Mouse (Mus musculus) kidney, postnatal 14 days (tissue): ENCODE results near the gene Zfp990.
"Not testable (repeated sequence)": the region's sequence is repeated elsewhere in the genome, so short reads cannot be mapped to it uniquely, and the experiment has no call there.

Source experiments
- DNase-seq: peaks from one replicate; pipeline ENCODE4 v3.0.0; 2022; ENCODE audit warnings: mixed read lengths

The Zfp990 gene

GRCm38 (mm10) chr4:145510459-145510858 is at the start of gene Zfp990:
Zfp990 (plus strand) TSS chr4:145510759.
- DNase-seq, result not testable (repeated sequence)

DNA sequence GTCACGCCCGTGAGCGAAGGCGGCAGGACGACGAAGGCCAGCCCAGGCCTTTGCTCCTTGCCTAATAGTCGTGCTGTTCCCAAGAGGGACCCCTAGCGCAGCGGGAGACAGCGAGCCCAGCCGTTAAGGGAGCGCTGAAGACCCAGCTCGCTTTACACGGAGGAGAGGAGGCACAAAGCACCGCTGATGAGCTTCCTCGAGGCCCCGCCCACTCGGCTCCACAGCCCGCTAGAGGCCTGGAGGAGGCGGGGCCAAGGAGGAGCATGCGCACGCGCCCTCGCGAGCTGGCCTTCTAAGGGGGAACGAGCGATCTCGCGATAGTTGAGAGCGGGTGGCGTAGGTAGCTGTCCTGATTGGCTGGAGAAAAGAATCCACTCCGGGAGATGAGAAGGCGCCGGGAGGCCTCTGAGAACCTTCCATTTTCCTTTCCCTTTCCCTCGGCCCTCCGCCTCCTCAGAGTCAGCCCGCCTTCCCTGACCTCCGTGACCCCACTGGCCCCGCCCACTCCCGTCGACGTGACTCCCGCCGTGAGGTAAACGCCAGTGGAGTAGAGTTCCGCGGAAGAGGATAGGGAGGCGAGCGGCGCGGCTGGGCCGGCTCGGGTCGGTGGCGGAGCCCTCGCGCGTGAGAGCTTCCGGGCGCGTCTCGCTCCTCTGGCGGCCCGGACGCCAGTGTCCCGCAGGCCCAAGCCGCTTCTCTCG is 46.9 kb upstream of the Zfp990 start:
- DNase-seq, result not testable (repeated sequence)

- no peak for DNase-seq
Observed at GRCm38 (mm10) chr4:145478128-145478527, 32.4 kb upstream of the Zfp990 start.

GRCm38 (mm10) chr4:145480699-145481098 is 29.9 kb upstream of the Zfp990 start:
- DNase-seq, result not testable (repeated sequence)

DNA sequence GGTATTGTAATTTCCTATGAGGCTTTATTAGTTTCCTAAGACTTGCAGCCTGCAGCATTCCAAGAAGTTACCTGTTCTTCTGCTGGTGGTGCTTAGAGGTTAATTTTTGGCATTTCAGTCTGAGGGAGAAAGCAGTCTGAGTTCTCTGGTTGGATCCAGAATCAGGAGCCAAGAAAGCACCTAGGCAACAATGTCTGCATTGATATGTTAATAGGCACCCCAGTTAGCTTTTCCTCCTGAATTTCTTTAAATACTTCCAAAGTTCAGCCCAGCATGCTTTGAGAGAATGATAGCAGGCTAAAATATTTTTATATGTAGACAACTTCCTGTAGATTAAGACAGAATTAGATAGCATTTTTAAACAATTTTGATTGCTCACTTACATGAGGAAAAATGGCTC is 21.2 kb upstream of the Zfp990 start:
- no peak for DNase-seq

DNA sequence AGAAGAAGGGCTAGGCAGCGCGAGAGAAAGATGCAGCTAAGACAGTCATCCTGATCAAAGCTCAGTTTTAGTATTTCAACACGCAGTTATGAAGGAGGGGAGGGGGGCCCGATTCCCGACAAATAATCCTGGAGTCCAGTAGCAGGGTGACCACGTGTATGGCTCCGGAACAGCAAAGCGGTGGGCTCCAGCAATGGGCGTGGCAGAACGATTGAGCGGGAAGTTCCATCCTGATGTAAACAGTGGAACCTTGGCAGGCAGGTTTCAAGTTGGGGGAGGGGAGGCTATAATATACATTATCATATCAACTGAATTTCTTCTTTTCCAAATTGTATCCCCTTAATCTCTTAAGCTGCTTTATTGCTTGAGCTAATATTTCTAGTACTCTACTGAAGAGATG is 18.4 kb upstream of the Zfp990 start:
- DNase-seq, result no peak

GRCm38 (mm10) chr4:145493316-145493715 is 17.2 kb upstream of the Zfp990 start:
- not testable (repeated sequence) for DNase-seq

- not testable (repeated sequence) for DNase-seq
Observed at GRCm38 (mm10) chr4:145514637-145515036, 4.1 kb downstream of the Zfp990 start.

GRCm38 (mm10) chr4:145515776-145516565 is 5.4 kb downstream of the Zfp990 start:
- not testable (repeated sequence) for DNase-seq

DNA sequence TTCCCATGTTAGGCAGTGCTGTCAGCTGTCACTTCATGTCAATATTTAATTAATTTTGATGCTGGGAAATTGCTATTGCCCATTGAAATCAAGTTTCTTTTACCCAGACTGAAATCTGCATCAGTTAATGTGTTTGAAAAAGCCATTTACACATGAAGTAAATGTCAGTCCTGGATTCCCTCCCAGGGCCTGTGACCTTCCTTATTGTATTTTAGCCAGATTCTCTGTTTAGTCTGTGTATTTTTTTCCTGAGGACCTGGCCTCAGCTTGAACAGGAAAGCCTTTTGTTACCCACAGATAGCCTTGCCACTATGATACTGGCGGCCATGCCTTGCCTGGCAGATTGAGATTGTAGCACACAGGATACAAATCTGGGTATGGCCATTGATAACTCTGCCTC is 6.8 kb downstream of the Zfp990 start:
- DNase-seq, result not testable (repeated sequence)

GRCm38 (mm10) chr4:145543861-145544260 is 33.3 kb downstream of the Zfp990 start:
- DNase-seq, result not testable (repeated sequence)

DNA sequence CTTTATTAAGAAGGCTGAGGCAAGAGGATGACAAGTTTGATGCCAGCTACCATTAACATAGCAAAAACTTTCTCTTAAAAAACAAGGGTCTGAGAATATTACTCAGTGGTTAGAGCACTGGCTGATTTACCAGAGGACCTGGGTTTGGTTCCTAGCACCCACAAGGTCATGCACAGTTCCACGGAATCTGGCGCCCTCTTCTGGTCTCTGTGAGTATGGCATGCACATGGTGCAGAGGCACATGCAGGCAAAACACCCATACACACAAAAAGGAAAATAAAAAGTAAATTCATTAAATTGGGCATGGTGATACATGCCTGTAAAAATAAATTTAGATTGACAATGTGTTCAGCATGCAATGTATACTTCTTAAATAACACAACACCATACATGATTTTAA is 34.5 kb downstream of the Zfp990 start:
- not testable (repeated sequence) for DNase-seq

- DNase-seq, result not testable (repeated sequence)
Observed at GRCm38 (mm10) chr4:145545734-145546349, 35.3 kb downstream of the Zfp990 start.

DNA sequence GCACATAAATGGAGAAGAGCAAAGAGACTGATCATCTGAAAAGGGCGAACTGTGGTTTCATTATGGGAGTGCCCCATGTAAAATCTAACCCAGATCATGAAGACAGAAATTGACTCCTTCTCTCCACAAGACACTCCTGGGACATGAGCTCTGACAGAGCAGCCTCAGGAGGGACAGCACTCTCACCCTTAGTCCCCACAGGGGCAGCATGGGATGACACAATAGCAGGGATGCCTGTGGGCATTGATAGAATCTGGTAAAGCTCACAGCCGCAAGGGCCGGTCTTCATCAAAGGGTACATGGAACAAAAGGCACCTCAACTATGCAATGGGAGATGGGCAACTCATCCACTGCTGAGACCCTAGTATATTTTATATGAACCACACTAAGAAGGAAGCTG is 35.9 kb downstream of the Zfp990 start:
- DNase-seq, result not testable (repeated sequence)

DNA sequence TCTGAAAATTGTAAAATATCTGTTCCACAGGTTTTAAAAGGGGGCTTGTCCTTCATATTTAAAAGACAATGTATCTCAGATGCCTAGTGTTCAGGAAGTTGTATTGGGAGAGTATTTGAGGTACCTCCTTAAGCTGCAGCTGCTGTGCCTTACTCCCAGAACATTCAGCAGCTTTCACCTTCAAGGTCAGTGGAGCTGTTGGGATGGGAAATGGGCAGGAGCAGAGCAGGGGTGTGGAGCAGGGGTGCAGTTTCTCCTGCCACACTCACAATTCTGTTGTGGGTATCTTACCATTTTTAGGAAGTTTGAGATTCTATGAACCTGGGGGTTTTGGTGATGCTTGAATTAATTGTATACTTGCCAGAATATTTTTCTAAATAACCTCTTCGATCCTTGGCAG is 46.1 kb downstream of the Zfp990 start:
- no peak for DNase-seq

GRCm38 (mm10) chr4:145559505-145560099 is 49.0 kb downstream of the Zfp990 start:
- no peak for DNase-seq

- DNase-seq, result no peak
Observed at GRCm38 (mm10) chr4:145564111-145564821, 53.7 kb downstream of the Zfp990 start.

- DNase-seq, result not testable (repeated sequence)
Observed at GRCm38 (mm10) chr4:145570461-145570860, 59.9 kb downstream of the Zfp990 start.

- not testable (repeated sequence) for DNase-seq
Observed at GRCm38 (mm10) chr4:145576623-145577022, 66.1 kb downstream of the Zfp990 start.

- DNase-seq, result not testable (repeated sequence)
Observed at GRCm38 (mm10) chr4:145580333-145580732, 69.8 kb downstream of the Zfp990 start.

- DNase-seq, result not testable (repeated sequence)
Observed at GRCm38 (mm10) chr4:145585078-145585477, 74.5 kb downstream of the Zfp990 start, which contains the start of gene Gm13212. Gm13212 (plus strand) TSS chr4:145585166.

GRCm38 (mm10) chr4:145586046-145586445 is 75.5 kb downstream of the Zfp990 start:
- DNase-seq, result not testable (repeated sequence)
